Mouse (Mus musculus): ENCODE measurements around the gene Wdr82.

Gene Wdr82

GRCm38 (mm10) chr9:106170556-106171345 lies at the start of gene Wdr82:
Wdr82 (plus strand) TSS chr9:106170928.
- peak; percentile 93 to 95 for DNase-seq

DNA sequence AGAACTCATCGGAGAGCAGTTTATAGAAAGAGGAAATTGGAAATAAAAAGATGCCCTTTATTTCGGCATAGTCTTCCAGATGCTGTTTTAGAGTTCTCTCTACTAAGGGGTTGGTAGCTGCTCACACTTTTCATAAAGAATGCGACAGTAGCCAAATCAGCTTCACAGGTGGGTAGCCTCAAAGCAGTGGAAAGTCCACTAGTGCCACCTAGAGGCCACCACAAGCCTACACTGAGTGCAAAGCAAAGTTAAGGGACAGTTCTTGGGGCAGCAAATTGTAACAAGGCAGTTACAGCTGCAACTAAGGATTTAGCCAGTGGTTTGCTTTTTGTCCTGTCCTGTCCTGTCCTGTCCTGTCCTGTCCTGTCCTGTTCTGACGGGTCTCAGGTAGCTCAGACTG lies 47.1 kb upstream of the Wdr82 start:
- DNase-seq: peak; percentile 40 to 69

DNA sequence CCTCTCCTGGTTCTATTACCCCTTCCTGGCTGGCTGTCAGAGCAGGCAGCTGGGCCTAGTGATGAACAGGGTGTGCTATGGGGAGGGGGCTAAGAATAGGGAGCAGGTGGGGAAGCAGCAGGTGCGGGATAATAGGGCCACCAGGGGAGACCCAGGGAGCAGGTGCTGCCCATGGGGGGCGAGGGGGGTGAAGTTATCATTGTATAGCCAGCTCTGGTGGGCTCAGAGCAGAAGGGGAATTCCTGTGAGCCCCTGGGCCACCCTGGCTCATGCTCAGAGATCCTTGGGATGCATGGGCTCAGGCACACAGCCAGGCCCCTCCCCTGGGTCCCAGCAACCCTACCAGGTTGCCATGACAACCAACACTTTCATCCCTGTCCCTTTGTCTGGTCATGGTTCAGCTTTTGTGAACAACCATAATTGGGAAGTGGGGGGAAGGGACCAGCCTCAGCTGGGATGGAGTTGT lies 43.9 kb upstream of the Wdr82 start:
- DNase-seq: no peak

GRCm38 (mm10) chr9:106129072-106129471 lies 41.7 kb upstream of the Wdr82 start:
- no peak for DNase-seq

- DNase-seq: no peak
These were observed 40.5 kb upstream of the Wdr82 start for GRCm38 (mm10) chr9:106130250-106130649.

DNA sequence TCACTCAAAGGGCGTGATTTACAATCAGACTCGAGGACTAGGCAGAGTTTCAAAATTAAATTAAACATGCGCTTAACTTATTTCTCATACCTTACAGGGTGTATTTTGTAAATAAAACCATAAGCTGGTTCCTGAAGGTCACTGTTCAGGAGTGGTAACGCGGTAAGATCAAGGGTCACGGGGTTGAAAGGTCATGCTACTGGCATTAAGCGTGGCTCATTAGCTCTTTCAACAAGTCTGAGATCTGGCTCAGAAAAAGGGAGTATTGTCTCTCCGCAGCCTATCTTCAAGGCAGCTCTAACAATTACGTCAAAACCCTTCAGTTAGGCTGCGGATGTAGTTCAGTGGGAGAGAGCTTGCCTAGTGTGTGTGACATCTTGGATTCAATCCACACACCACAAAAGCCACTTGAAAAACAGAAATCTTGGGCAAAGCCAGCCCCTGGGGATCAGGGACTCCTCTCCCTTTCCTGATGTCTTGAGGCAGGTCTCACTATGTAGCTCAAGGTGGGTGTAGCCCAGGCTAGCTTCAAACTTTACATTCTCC lies 33.0 kb upstream of the Wdr82 start:
- no peak for DNase-seq

DNA sequence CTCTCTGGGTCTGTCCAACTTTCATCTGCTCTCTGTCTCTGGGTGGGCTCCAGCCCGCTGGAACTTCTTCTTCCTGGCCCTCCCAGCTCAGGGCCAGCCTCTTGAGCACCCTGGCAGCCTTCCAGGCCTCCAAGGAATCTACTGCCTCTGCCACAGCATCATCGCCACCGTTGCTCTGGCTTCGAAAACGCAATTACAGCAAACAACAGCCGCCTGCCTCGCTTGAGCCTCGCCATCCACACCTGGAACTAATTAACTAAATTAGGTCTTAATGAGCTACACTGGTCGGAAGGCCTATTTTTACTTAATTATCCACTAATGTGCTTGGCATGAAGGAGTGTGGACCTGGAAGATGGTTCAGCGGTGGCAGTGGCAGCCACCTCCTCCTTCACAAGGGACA lies 31.0 kb upstream of the Wdr82 start:
- peak in 1 of 2 experiments; percentile 61 for DNase-seq

GRCm38 (mm10) chr9:106141955-106142354 lies 28.8 kb upstream of the Wdr82 start:
- DNase-seq: no peak

GRCm38 (mm10) chr9:106144176-106144575 lies 26.6 kb upstream of the Wdr82 start:
- no peak for DNase-seq

DNA sequence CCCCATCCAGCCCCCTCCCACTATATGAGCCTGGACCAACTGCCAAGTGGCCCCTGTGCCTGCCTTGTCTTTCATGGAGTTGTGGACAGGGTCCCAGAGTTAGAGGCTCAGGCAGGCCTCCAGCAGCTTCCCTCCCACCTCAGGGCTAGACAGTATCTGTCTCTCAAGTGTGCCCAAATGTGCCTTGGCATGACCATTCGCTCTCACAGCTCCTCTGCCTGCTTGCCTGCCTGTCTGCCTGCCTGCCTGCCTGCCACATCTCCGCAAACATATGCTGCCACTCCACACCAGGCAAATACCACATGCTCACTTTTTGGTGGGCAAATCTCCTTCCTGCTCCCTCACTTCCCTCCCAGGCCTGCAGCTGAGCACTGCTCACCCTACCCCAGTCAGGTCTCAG lies 25.1 kb upstream of the Wdr82 start:
- no peak for DNase-seq

DNA sequence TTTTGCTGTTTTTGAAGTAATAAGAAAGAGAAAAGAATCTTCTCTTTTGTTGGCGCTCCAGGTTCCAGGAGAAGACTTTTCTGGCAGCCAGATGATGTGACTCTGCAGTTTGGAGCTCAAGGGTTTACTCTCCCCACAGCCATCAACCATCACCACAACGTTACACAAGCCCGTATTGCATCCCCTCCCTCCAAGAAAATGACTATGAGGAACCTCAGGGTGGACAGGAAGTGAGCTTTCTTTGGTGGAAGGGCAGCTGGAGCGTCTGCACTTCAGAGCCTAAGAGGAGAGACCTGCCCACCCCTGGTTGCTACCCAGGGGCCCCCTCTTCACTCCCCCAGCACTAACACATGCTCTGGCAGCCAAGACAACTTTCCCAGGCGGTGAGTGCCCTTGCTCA lies 23.4 kb upstream of the Wdr82 start:
- no peak for DNase-seq

- no peak for DNase-seq
These were observed 22.8 kb upstream of the Wdr82 start for GRCm38 (mm10) chr9:106147851-106148431.

- no peak for DNase-seq
These were observed 22.0 kb upstream of the Wdr82 start for GRCm38 (mm10) chr9:106148541-106149398.

- no peak for DNase-seq
These were observed 21.4 kb upstream of the Wdr82 start for GRCm38 (mm10) chr9:106149399-106149754.

DNA sequence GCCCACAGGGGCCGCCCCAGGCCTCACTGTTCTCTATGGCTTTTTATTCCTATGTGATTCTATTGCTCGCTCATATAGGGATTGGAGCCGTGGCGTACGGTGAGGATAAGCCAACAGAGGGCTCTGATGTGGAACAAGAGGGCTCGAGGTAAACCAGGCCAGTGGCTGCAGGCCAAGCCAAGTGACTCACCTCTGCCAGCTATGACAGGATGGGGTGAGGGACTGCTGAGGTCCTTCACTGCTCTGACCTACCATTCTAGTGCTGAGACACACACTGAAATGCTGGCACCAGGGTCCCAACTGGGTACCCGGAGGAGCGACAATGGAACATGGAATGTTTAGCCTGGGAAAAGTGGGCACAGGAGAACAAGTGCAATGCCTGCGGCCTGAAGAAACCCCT lies 16.6 kb upstream of the Wdr82 start:
- DNase-seq: peak; percentile 59 to 74

DNA sequence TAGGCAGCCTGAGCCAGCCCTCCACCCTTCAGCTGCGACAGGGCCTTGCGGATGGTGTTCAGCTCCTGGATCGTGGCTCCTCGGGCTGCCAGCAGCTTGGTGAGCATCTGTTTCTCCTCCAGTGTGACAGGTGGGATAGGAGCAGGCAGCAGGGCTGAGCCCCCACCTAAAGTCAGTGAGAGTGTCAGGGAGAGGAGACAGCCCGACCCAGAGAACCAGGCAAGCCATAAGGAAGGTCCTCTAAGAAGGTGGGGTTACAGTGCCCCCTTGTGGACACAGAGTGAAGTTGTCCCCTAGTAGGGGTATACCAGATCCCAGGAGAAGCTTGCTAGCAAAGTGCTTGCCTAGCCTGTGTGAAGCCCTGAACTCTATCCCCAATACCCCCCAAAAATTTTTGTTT lies 14.3 kb upstream of the Wdr82 start:
- peak; percentile 68 to 79 for DNase-seq

- DNase-seq: peak; percentile 64 to 71
These were observed 13.7 kb upstream of the Wdr82 start for GRCm38 (mm10) chr9:106156921-106157622.

- DNase-seq: no peak
These were observed 13.2 kb upstream of the Wdr82 start for GRCm38 (mm10) chr9:106157623-106157925.

- peak; percentile 73 to 87 for DNase-seq
These were observed 12.7 kb upstream of the Wdr82 start, which contains the start of gene Glyctk for GRCm38 (mm10) chr9:106158037-106158491. Glyctk (minus strand) TSS chr9:106158138.

DNA sequence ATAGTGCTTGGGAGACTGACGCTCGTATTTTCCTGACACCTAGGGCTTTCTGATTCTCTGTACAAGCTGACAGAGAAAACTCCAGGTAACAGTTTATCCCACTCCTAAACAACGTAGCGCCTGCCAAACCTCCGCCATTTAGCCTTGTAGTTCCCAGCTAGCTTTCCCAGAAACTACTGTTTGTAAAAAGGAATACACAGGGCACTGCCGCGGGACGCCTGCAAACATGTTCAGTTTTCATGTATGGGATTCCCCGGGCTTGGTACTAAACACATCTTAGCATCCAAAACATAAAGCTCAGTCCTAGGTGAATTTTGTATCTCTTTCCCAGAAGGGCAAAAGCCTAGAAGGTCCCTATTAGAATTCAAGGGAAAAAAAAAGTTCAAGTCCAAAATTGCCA lies 11.5 kb upstream of the Wdr82 start:
- no peak for DNase-seq

- DNase-seq: peak; percentile 97 to 100
These were observed 10.9 kb upstream of the Wdr82 start for GRCm38 (mm10) chr9:106159784-106160301.

GRCm38 (mm10) chr9:106160426-106160825 lies 10.3 kb upstream of the Wdr82 start:
- DNase-seq: no peak

Measured in kidney, postnatal 36 days (tissue).